Mouse (Mus musculus) intestine, embryonic 16.5 days (tissue): ENCODE measurements at regions not wholly inside any gene's neighbourhood (a gene's known extent, or its start where the extent isn't known, plus 50 kb on each side); places are given as distances from the start of the nearest gene placed in this dataset.

ENCODE experiments used
- ATAC-seq: fragments of 200-750 bp; cut with Nextera tagmentation; 2 replicates; pipeline ENCODE4 v1.8.0; 2017; ENCODE audit warnings: moderate TSS enrichment, moderate library complexity
- H3K27ac ChIP-seq: fragments of 300-500 bp; sonication (generic); 2 replicates; pipeline ENCODE4 v1.5.1; 2014; ENCODE audit warnings: mild to moderate bottlenecking, low read length
- H3K27me3 ChIP-seq: fragments of 300-500 bp; sonication (generic); replicated peaks from 2 replicates; pipeline ENCODE4 v1.6.1; 2014; ENCODE audit warnings: low read length, control low read depth, mixed read lengths; ENCODE audit not compliant: control insufficient read depth, insufficient read depth
- H3K36me3 ChIP-seq: fragments of 300-500 bp; sonication (generic); 2 replicates; pipeline ENCODE4 v1.6.1; 2014; ENCODE audit warnings: low read length, control low read depth; ENCODE audit not compliant: control insufficient read depth, insufficient read depth
- H3K4me1 ChIP-seq: fragments of 300-500 bp; sonication (generic); 2 replicates; pipeline ENCODE4 v1.6.1; 2014; ENCODE audit warnings: low read length, control low read depth, mixed read lengths; ENCODE audit not compliant: control insufficient read depth, insufficient read depth
- H3K4me2 ChIP-seq: fragments of 300-500 bp; sonication (generic); 2 replicates; pipeline ENCODE4 v1.6.1; 2014; ENCODE audit warnings: low read depth, low read length, control low read depth
- H3K4me3 ChIP-seq: fragments of 300-500 bp; sonication (generic); 2 replicates; pipeline ENCODE4 v1.5.1; 2014; ENCODE audit warnings: mild to moderate bottlenecking, low read length
- H3K9ac ChIP-seq: fragments of 300-500 bp; sonication (generic); 2 replicates; pipeline ENCODE4 v1.6.1; 2014; ENCODE audit warnings: low read depth, low read length
- H3K9me3 ChIP-seq: fragments of 300-500 bp; sonication (generic); 2 replicates; pipeline ENCODE4 v1.6.1; 2016; ENCODE audit warnings: low read length, control low read depth; ENCODE audit not compliant: control insufficient read depth
- WGBS: fragments of 180-500 bp; shearing (Covaris S2); extraction: QIAGEN DNeasy Blood & Tissue Kit; methylation state at CpG from one replicate; pipeline ENCODE4 v1.1.7; 2014; 5-methylcytosine and 5-hydroxymethylcytosine counted together

- Histone ChIP-seq H3K4me2 (no peak overlapping the region), H3K9me3 (no peaks in the 10 kb centered on the region), H3K9ac (no peak overlapping the region), H3K4me3 (no peak overlapping the region), H3K27me3 (no peaks in the 10 kb centered on the region), H3K4me1 (no peaks in the 10 kb centered on the region), H3K27ac (no peak overlapping the region), H3K36me3 (no peaks in the 10 kb centered on the region)
- 87% methylated on average over 7 of the region's 7 CpGs for WGBS
- ATAC-seq = no peak
Measured at GRCm38 (mm10) chr4:105936755-105937514, 147.3 kb downstream of the Gm12728 start.

GRCm38 (mm10) chr4:105937587-105937986 lies 147.9 kb downstream of the Gm12728 start:
- Histone ChIP-seq H3K4me3 (no peak overlapping the region), H3K4me1 (no peaks in the 10 kb centered on the region), H3K36me3 (no peaks in the 10 kb centered on the region), H3K27ac (no peak overlapping the region), H3K9me3 (no peaks in the 10 kb centered on the region), H3K27me3 (no peaks in the 10 kb centered on the region), H3K4me2 (no peak overlapping the region), H3K9ac (no peak overlapping the region)
- WGBS = 79% methylated on average over 6 of the region's 6 CpGs
- no peak for ATAC-seq

GRCm38 (mm10) chr4:105938886-105939285 lies 149.2 kb downstream of the Gm12728 start:
- Histone ChIP-seq H3K9me3 (no peaks in the 10 kb centered on the region), H3K27me3 (no peaks in the 10 kb centered on the region), H3K4me2 (no peak overlapping the region), H3K4me1 (no peaks in the 10 kb centered on the region), H3K36me3 (no peaks in the 10 kb centered on the region), H3K27ac (no peak overlapping the region), H3K4me3 (no peak overlapping the region), H3K9ac (no peak overlapping the region)
- WGBS = 92% methylated on average over 11 of the region's 11 CpGs
- ATAC-seq = no peak

GRCm38 (mm10) chr4:105939636-105940199 lies 150.0 kb downstream of the Gm12728 start:
- H3K4me3 ChIP-seq = no peak overlapping the region
- no peak for ATAC-seq
- H3K27ac ChIP-seq = no peak overlapping the region
- H3K27me3 ChIP-seq = no peaks in the 10 kb centered on the region
- 74% methylated on average over 11 of the region's 11 CpGs for WGBS
- no peaks in the 10 kb centered on the region for H3K36me3 ChIP-seq
- no peaks in the 10 kb centered on the region for H3K9me3 ChIP-seq
- no peaks in the 10 kb centered on the region; the same call in 1 of the 2 replicates for H3K4me1 ChIP-seq
- no peak overlapping the region for H3K4me2 ChIP-seq
- H3K9ac ChIP-seq = no peak overlapping the region

- Histone ChIP-seq H3K4me3 (no peak overlapping the region), H3K27me3 (no peaks in the 10 kb centered on the region), H3K4me2 (no peak overlapping the region), H3K27ac (no peak overlapping the region), H3K36me3 (no peaks in the 10 kb centered on the region), H3K9me3 (no peaks in the 10 kb centered on the region), H3K4me1 (no peaks in the 10 kb centered on the region; the same call in 1 of the 2 replicates), H3K9ac (no peak overlapping the region)
- 89% methylated on average over 7 of the region's 7 CpGs for WGBS
- no peak for ATAC-seq
Measured at GRCm38 (mm10) chr4:105940891-105941290, 151.2 kb downstream of the Gm12728 start.

- 49% methylated on average over 7 of the region's 7 CpGs for WGBS
- Histone ChIP-seq H3K27me3 (no peaks in the 10 kb centered on the region), H3K4me3 (no peak overlapping the region), H3K27ac (no peak overlapping the region), H3K4me1 (no peaks in the 10 kb centered on the region; the same call in 1 of the 2 replicates), H3K36me3 (no peaks in the 10 kb centered on the region), H3K9me3 (no peaks in the 10 kb centered on the region), H3K4me2 (no peak overlapping the region), H3K9ac (no peak overlapping the region)
- no peak for ATAC-seq
Measured at GRCm38 (mm10) chr4:105941785-105942184, 152.1 kb downstream of the Gm12728 start.

GRCm38 (mm10) chr4:105944962-105945361 lies 155.3 kb downstream of the Gm12728 start:
- WGBS = 57% methylated on average over 5 of the region's 5 CpGs
- ATAC-seq = no peak
- no peak overlapping the region for H3K9ac ChIP-seq
- H3K9me3 ChIP-seq = no peaks in the 10 kb centered on the region
- no peaks in the 10 kb centered on the region for H3K27me3 ChIP-seq
- no peak overlapping the region for H3K4me2 ChIP-seq
- no peak overlapping the region for H3K27ac ChIP-seq
- H3K4me1 ChIP-seq = no peaks in the 10 kb centered on the region; the same call in 1 of the 2 replicates
- H3K4me3 ChIP-seq = no peak overlapping the region
- no peaks in the 10 kb centered on the region for H3K36me3 ChIP-seq

- H3K27ac ChIP-seq = no peak overlapping the region
- no peaks in the 10 kb centered on the region; the same call in 1 of the 2 replicates for H3K4me1 ChIP-seq
- ATAC-seq = no peak
- WGBS = 78% methylated on average over 1 of the region's 1 CpGs
- no peak overlapping the region for H3K4me3 ChIP-seq
- no peaks in the 10 kb centered on the region for H3K9me3 ChIP-seq
- H3K4me2 ChIP-seq = no peak overlapping the region
- H3K27me3 ChIP-seq = no peaks in the 10 kb centered on the region
- H3K9ac ChIP-seq = no peak overlapping the region
- H3K36me3 ChIP-seq = no peaks in the 10 kb centered on the region
Measured at GRCm38 (mm10) chr4:105945921-105946320, 156.3 kb downstream of the Gm12728 start.

GRCm38 (mm10) chr4:105948326-105948725 lies 158.7 kb downstream of the Gm12728 start:
- H3K9ac ChIP-seq = no peak overlapping the region
- H3K4me2 ChIP-seq = no peak overlapping the region
- no peaks in the 10 kb centered on the region; the same call in 1 of the 2 replicates for H3K4me1 ChIP-seq
- no peak for ATAC-seq
- H3K9me3 ChIP-seq = no peaks in the 10 kb centered on the region
- H3K27me3 ChIP-seq = no peaks in the 10 kb centered on the region
- H3K4me3 ChIP-seq = no peak overlapping the region
- H3K27ac ChIP-seq = no peak overlapping the region
- WGBS = 75% methylated on average over 5 of the region's 5 CpGs
- no peaks in the 10 kb centered on the region for H3K36me3 ChIP-seq
